Mouse (Mus musculus) cerebellum, adult 8-10 months (tissue): ENCODE results near the gene Synrg.

ENCODE experiments used
- DNase-seq: peaks from one replicate; pipeline ENCODE4 v3.0.0; 2022

Synrg gene

GRCm38 (mm10) chr11:84078601-84079000 lies 114.4 kb downstream of the Synrg start:
- DNase-seq, result no peak

- no peak for DNase-seq
These were observed 115.1 kb downstream of the Synrg start for GRCm38 (mm10) chr11:84079361-84079760.

- DNase-seq, result no peak
These were observed 115.7 kb downstream of the Synrg start for GRCm38 (mm10) chr11:84079887-84080286.

- no peak for DNase-seq
These were observed 116.1 kb downstream of the Synrg start for GRCm38 (mm10) chr11:84080327-84080726.

- DNase-seq, result no peak
These were observed 117.7 kb downstream of the Synrg start for GRCm38 (mm10) chr11:84081901-84082300.

GRCm38 (mm10) chr11:84090572-84090971 lies 126.3 kb downstream of the Synrg start:
- no peak for DNase-seq
